Mouse (Mus musculus) gastrocnemius, postnatal 10 days (tissue): Measurements from ENCODE around the gene Ets1. TPM values are rescaled to one million over a fixed set of nuclear protein-coding genes. Genes with fewer than 3 reads are reported as not detected.

ENCODE experiments used
- DNase-seq: peaks from one replicate; pipeline ENCODE4 v3.0.0; 2021; ENCODE audit warnings: mixed read lengths
- total RNA-seq, 2 experiments: library from RNA; stranded (reverse); gene quantifications; 2 replicates each; pipeline ENCODE4 v1.2.3; 2021

The Ets1 gene
- total RNA-seq, 2 experiments from 2014 or later = 36.6 to 47.7 TPM

GRCm38 (mm10) chr9:32761326-32761725 lies 125.3 kb downstream of the Ets1 start:
- DNase-seq = no peak

- no peak for DNase-seq
These were observed 128.4 kb downstream of the Ets1 start for GRCm38 (mm10) chr9:32764374-32764773.

GRCm38 (mm10) chr9:32765123-32765522 lies 129.1 kb downstream of the Ets1 start:
- no peak for DNase-seq

GRCm38 (mm10) chr9:32778866-32779265 lies 142.8 kb downstream of the Ets1 start:
- DNase-seq = no peak

- DNase-seq = no peak
These were observed 146.5 kb downstream of the Ets1 start for GRCm38 (mm10) chr9:32782391-32783092.

GRCm38 (mm10) chr9:32787091-32787490 lies 151.1 kb downstream of the Ets1 start:
- peak; percentile 20 for DNase-seq

GRCm38 (mm10) chr9:32787615-32788014 lies 151.6 kb downstream of the Ets1 start:
- peak; percentile 71 for DNase-seq

- DNase-seq = peak; percentile 38
These were observed 153.3 kb downstream of the Ets1 start for GRCm38 (mm10) chr9:32789306-32789705.

- peak; percentile 22 for DNase-seq
These were observed 155.7 kb downstream of the Ets1 start for GRCm38 (mm10) chr9:32791699-32792098.

GRCm38 (mm10) chr9:32798171-32798570 lies 162.2 kb downstream of the Ets1 start:
- DNase-seq = no peak

GRCm38 (mm10) chr9:32806106-32806505 lies 170.1 kb downstream of the Ets1 start:
- no peak for DNase-seq

Other genes with a start within 250 kb of the Ets1 start
- gene Fli1, start 93.4 kb upstream of the Ets1 start, total RNA-seq = 10 to 100 TPM; 17.2 to 19.9 TPM